Mouse (Mus musculus) embryonic stem cell, embryonic (primary cell): Measurements from ENCODE around the gene Atrx.

Experiments
- CTCF ChIA-PET, 4 experiments: fragments of 300-600 bp in 2 of 4; fragments of 350-600 bp in 2 of 4; sonication (Branson Sonifier 250); formaldehyde crosslinking; loops; one replicate each; lab custom pipeline; 2022; ENCODE audit warnings: inconsistent platforms in 2 of 4; lab: Charles Lee
- POLR2A ChIA-PET, 4 experiments: fragments of 300-600 bp in 2 of 4; fragments of 350-600 bp in 2 of 4; sonication (Branson Sonifier 250); formaldehyde crosslinking; loops; one replicate each; lab custom pipeline; 2022; ENCODE audit warnings: antibody characterized with exemption in 4 of 4, inconsistent platforms in 1 of 4; lab: Charles Lee

Gene Atrx

GRCm38 (mm10) chrX:105886921-105887320, 42.3 kb downstream of the Atrx start:
- ChIA-PET POLR2A (no interaction called here), CTCF (no interaction called here)

- ChIA-PET POLR2A (interaction anchor here in 2 of 4 experiments (0.7 to 0.9 kb wide), 2 partner anchors 31 to 108 kb away, joined by 3 to 5 read pairs; no protein-coding TSS in a partner anchor), CTCF (interaction anchor here in 1 of 4 experiments (0.6 kb wide), 3 partner anchors 10 to 329 kb away, joined by 3 read pairs; no protein-coding TSS in a partner anchor)
Observed at GRCm38 (mm10) chrX:105864367-105864766, 64.8 kb downstream of the Atrx start.

GRCm38 (mm10) chrX:105824462-105824861, 104.7 kb downstream of the Atrx start:
- POLR2A ChIA-PET = no interaction called here
- CTCF ChIA-PET = interaction anchor here in 1 of 4 experiments (0.6 kb wide), 1 partner anchor 266 kb away, joined by 4 read pairs; no protein-coding TSS in a partner anchor

GRCm38 (mm10) chrX:105794806-105795403, 134.3 kb downstream of the Atrx start:
- POLR2A ChIA-PET = interaction anchor here in 3 of 4 experiments (0.7 to 1.5 kb wide), 7 partner anchors 8 to 341 kb away, joined by 3 to 7 read pairs (median 3); partner anchors contain the start of gene Atp7a (in 1 of the 3)
- CTCF ChIA-PET = interaction anchor here in 2 of 4 experiments (0.5 to 1.6 kb wide), 2 partner anchors 232 to 692 kb away, joined by 4 to 8 read pairs; partner anchors contain the start of gene Atp7a (in 1 of the 2)

GRCm38 (mm10) chrX:105773281-105773680, 155.9 kb downstream of the Atrx start:
- POLR2A ChIA-PET = no interaction called here
- CTCF ChIA-PET = no interaction called here

GRCm38 (mm10) chrX:105767932-105768331, 161.3 kb downstream of the Atrx start:
- POLR2A ChIA-PET = interaction anchor here in 2 of 4 experiments (0.5 to 1.1 kb wide), 2 partner anchors 23 to 259 kb away, joined by 4 to 5 read pairs; no protein-coding TSS in a partner anchor
- CTCF ChIA-PET = no interaction called here

GRCm38 (mm10) chrX:105767177-105767764, 161.9 kb downstream of the Atrx start:
- ChIA-PET POLR2A (interaction anchor here in 3 of 4 experiments (0.5 to 1.1 kb wide), 5 partner anchors 12 to 259 kb away, joined by 3 to 7 read pairs (median 4); no protein-coding TSS in a partner anchor), CTCF (no interaction called here)

- ChIA-PET POLR2A (interaction anchor here in 1 of 4 experiments (0.6 to 1.0 kb wide), 2 partner anchors 16 to 22 kb away, joined by 3 read pairs; no protein-coding TSS in a partner anchor), CTCF (no interaction called here)
Observed at GRCm38 (mm10) chrX:105766013-105766412, 163.2 kb downstream of the Atrx start.

GRCm38 (mm10) chrX:105765005-105765706, 164.0 kb downstream of the Atrx start:
- ChIA-PET CTCF (no interaction called here), POLR2A (no interaction called here)

- CTCF ChIA-PET = no interaction called here
- POLR2A ChIA-PET = interaction anchor here in 2 of 4 experiments (0.9 to 1.0 kb wide), 2 partner anchors 247 to 423 kb away, joined by 3 to 4 read pairs; partner anchors contain the start of gene Pgk1 (in 1 of the 2)
Observed at GRCm38 (mm10) chrX:105764162-105765004, 164.8 kb downstream of the Atrx start, which contains the start of gene Fgf16. Gene Fgf16, plus strand, starts transcription at chrX:105764279.

- POLR2A ChIA-PET = interaction anchor here in 2 of 4 experiments (0.9 to 1.0 kb wide), 2 partner anchors 247 to 423 kb away, joined by 3 to 4 read pairs; partner anchors contain the start of gene Pgk1 (in 1 of the 2)
Observed at GRCm38 (mm10) chrX:105763612-105764011, 165.6 kb downstream of the Atrx start.

GRCm38 (mm10) chrX:105762847-105763527, 166.2 kb downstream of the Atrx start:
- POLR2A ChIA-PET = interaction anchor here in 1 of 4 experiments (1.0 kb wide), 1 partner anchor 424 kb away, joined by 4 read pairs; the partner anchor contains the start of gene Pgk1
- CTCF ChIA-PET = interaction anchor here in 1 of 4 experiments (0.6 kb wide), 1 partner anchor 45 kb away, joined by 7 read pairs; no protein-coding TSS in a partner anchor

More at GRCm38 (mm10) chrX:105763612-105764011, 165.6 kb downstream of the Atrx start:
- CTCF ChIA-PET = no interaction called here
